Mouse (Mus musculus) thymus, adult 2 months (tissue): Measurements from ENCODE around the gene Kmt2b. TPM values are rescaled to one million over a fixed set of nuclear protein-coding genes. Genes with fewer than 3 reads are reported as not detected.

ENCODE experiments used
- DNase-seq: peaks from one replicate; pipeline ENCODE4 v3.0.0; 2021
- H3K27ac ChIP-seq: fragments of 200-500 bp; 2 replicates; pipeline ENCODE4 v1.5.1; 2012; ENCODE audit warnings: low read length, control low read depth; ENCODE audit not compliant: control insufficient read depth, insufficient read depth
- H3K27me3 ChIP-seq: fragments of 200-500 bp; 2 replicates; pipeline ENCODE4 v1.6.1; 2012; ENCODE audit warnings: mild to moderate bottlenecking, low read length, moderate library complexity, mixed read lengths; ENCODE audit not compliant: control insufficient read depth, insufficient read depth
- H3K36me3 ChIP-seq: fragments of 200-500 bp; 2 replicates; pipeline ENCODE4 v1.6.1; 2012; ENCODE audit warnings: mild to moderate bottlenecking, low read length, moderate library complexity; ENCODE audit not compliant: control insufficient read depth, insufficient read depth
- H3K4me1 ChIP-seq: fragments of 200-500 bp; replicated peaks from 2 replicates; pipeline ENCODE4 v1.6.1; 2012; ENCODE audit warnings: low read length; ENCODE audit not compliant: control insufficient read depth, insufficient read depth
- H3K4me3 ChIP-seq: fragments of 200-500 bp; 2 replicates; pipeline ENCODE4 v1.5.1; 2012; ENCODE audit warnings: mild to moderate bottlenecking, low read length, control low read depth, moderate library complexity; ENCODE audit not compliant: control insufficient read depth, insufficient read depth
- CTCF ChIP-seq: fragments of 200-500 bp; IDR thresholded peaks from 2 replicates; pipeline ENCODE4 v1.5.1; 2012; ENCODE audit warnings: mild to moderate bottlenecking, control low read depth, low read length, moderate library complexity, borderline replicate concordance; ENCODE audit not compliant: control insufficient read depth, poor library complexity, insufficient read depth; ENCODE audit errors: extremely low read depth
- POLR2A ChIP-seq: fragments of 200-500 bp; IDR thresholded peaks from 2 replicates; pipeline ENCODE4 v1.6.1; 2012; ENCODE audit warnings: mild to moderate bottlenecking, low read length, control low read depth, moderate library complexity; ENCODE audit not compliant: control insufficient read depth, poor library complexity, insufficient read depth; ENCODE audit errors: extremely low read depth
- WGBS: fragments of 180-500 bp; shearing (Covaris S2); methylation state at CpG from one replicate; pipeline ENCODE4 v1.1.7; 2018; 5-methylcytosine and 5-hydroxymethylcytosine counted together
- polyA plus RNA-seq: library from polyadenylated mRNA; depleted of rRNA; stranded (reverse); fragments of >200 nt; gene quantifications from 2 replicates; pipeline ENCODE4 v1.2.3, GENCODE M21; 2012

Kmt2b gene
- polyA plus RNA-seq, 1 experiment, result 161 TPM

- WGBS, result 87% methylated on average over 8 of the region's 8 CpGs
- DNase-seq, result no peak
Measured at GRCm38 (mm10) chr7:30532931-30533330, 55.6 kb downstream of the Kmt2b start.

DNA sequence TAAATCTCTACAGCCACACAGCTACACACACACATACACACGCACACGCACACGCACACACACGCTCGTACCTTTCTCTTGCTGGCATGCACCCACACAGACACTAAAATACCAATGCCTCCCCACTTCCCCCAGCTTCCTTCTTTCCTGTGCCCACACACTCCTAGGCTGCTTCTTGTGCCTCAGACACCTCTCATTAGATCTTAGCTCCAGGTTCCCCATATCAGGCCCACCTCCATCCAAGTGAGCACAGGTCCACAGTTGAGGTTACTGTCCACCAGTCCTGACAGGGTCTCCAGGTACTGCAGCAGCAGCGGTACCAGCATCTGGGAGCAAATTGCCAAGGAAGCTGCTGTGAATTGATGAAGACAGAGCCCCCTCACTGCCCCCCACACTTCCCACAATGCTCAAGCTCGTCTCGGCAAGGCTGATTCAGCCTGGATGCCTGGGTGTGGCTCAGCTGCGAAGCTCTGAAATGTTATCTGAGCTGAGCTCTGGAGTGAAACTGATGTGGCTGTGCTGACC is 57.2 kb downstream of the Kmt2b start:
- Histone ChIP-seq H3K4me1 (peaks cover 12% of the 10 kb centered on the region), H3K27ac (no peak overlapping the region), H3K27me3 (no peaks in the 10 kb centered on the region), H3K4me3 (no peak overlapping the region), H3K36me3 (peaks cover 44% of the 10 kb centered on the region)
- no peak for DNase-seq
- 86% methylated on average over 9 of the region's 9 CpGs for WGBS
- no peak for TF ChIP-seq POLR2A
- TF ChIP-seq CTCF, result no peak

More at GRCm38 (mm10) chr7:30532931-30533330, 55.6 kb downstream of the Kmt2b start:
- H3K4me3 ChIP-seq, result no peak overlapping the region
- H3K27ac ChIP-seq, result no peak overlapping the region
- H3K27me3 ChIP-seq, result no peaks in the 10 kb centered on the region
- no peak for TF ChIP-seq POLR2A
- no peak for TF ChIP-seq CTCF
- peaks cover 12% of the 10 kb centered on the region for H3K4me1 ChIP-seq
- H3K36me3 ChIP-seq, result peaks cover 31% of the 10 kb centered on the region

DNA sequence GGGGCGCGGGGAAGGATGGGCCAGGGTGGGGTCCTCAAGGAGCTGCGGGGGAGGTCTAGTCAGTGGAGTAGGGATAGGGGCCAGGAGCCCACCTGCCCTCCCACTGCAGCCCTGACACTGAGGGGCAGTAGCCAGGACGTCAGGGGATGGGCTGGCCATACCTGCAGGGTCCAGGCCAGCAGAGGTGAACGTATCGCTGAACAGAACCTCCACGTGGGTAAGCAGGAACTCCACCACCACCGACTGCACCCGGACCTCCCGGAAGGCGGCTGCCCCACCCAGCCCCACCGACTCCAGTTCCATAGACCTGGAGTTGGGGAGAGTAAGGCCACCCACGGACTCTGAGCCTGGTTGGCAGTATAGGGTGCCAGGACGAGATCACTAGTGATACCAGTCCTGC is 61.5 kb downstream of the Kmt2b start:
- Histone ChIP-seq H3K27me3 (no peaks in the 10 kb centered on the region), H3K4me1 (no peaks in the 10 kb centered on the region), H3K36me3 (peaks cover 48% of the 10 kb centered on the region), H3K27ac (no peak overlapping the region), H3K4me3 (no peak overlapping the region)
- no peak for DNase-seq
- TF ChIP-seq CTCF (no peak), POLR2A (no peak)
- WGBS, result 95% methylated on average over 14 of the region's 14 CpGs

DNA sequence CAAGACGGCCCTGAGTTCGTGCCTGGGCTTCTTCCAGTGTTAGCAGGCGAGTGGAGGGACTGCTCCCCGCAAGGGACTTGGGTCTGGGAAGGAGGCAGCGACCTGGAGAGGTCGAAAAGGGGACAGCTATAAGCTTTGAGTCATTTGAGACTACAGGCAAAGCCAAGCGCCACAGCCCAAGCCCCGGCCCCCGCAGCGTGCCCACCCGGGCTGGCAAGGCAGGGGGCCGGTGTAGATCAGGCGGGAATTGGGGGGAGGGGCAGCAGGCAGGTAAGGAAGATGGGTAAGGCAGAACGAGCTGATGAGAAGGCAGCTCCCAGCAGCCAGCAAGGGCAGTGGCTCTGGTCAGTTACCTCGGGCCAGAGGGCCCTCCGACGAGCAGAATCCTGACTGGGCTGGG is 62.1 kb downstream of the Kmt2b start:
- H3K4me1 ChIP-seq, result no peaks in the 10 kb centered on the region

GRCm38 (mm10) chr7:30525954-30526353 is 62.6 kb downstream of the Kmt2b start:
- Histone ChIP-seq H3K27me3 (no peaks in the 10 kb centered on the region), H3K36me3 (peaks cover 45% of the 10 kb centered on the region), H3K4me1 (no peaks in the 10 kb centered on the region), H3K4me3 (no peak overlapping the region), H3K27ac (no peak overlapping the region)
- 91% methylated on average over 10 of the region's 10 CpGs for WGBS
- no peak for DNase-seq
- TF ChIP-seq POLR2A (no peak), CTCF (no peak)

More for the DNA sequence above, 62.1 kb downstream of the Kmt2b start:
- Histone ChIP-seq H3K27me3 (no peaks in the 10 kb centered on the region), H3K27ac (no peak overlapping the region), H3K4me3 (no peak overlapping the region), H3K36me3 (peaks cover 45% of the 10 kb centered on the region)
- 93% methylated on average over 17 of the region's 17 CpGs for WGBS
- no peak for DNase-seq
- TF ChIP-seq CTCF (no peak), POLR2A (no peak)

GRCm38 (mm10) chr7:30524487-30524886 is 64.0 kb downstream of the Kmt2b start:
- DNase-seq, result no peak
- no peak overlapping the region for H3K4me3 ChIP-seq
- H3K27ac ChIP-seq, result no peak overlapping the region
- H3K36me3 ChIP-seq, result peaks cover 35% of the 10 kb centered on the region
- WGBS, result 95% methylated on average over 6 of the region's 6 CpGs
- no peak for TF ChIP-seq POLR2A
- no peak for TF ChIP-seq CTCF
- no peaks in the 10 kb centered on the region for H3K4me1 ChIP-seq
- H3K27me3 ChIP-seq, result no peaks in the 10 kb centered on the region

GRCm38 (mm10) chr7:30522871-30523270 is 65.7 kb downstream of the Kmt2b start:
- Histone ChIP-seq H3K36me3 (peaks cover 20% of the 10 kb centered on the region), H3K4me1 (no peaks in the 10 kb centered on the region), H3K27ac (no peak overlapping the region), H3K4me3 (no peak overlapping the region), H3K27me3 (no peaks in the 10 kb centered on the region)
- TF ChIP-seq CTCF (no peak), POLR2A (no peak)
- no peak for DNase-seq
- 96% methylated on average over 10 of the region's 10 CpGs for WGBS
